Mouse (Mus musculus) left cerebral cortex, adult 11 months (tissue): ENCODE measurements around the gene Os9.
"Not testable (repeated sequence)": the region's sequence is repeated elsewhere in the genome, so short reads cannot be mapped to it uniquely, and the experiment has no call there.

Experiments used
- DNase-seq: peaks from one replicate; pipeline ENCODE4 v3.0.0; 2022; ENCODE audit warnings: low spot score

The Os9 gene

GRCm38 (mm10) chr10:127063913-127064870 lies 56.7 kb downstream of the Os9 start:
- no peak for DNase-seq

DNA sequence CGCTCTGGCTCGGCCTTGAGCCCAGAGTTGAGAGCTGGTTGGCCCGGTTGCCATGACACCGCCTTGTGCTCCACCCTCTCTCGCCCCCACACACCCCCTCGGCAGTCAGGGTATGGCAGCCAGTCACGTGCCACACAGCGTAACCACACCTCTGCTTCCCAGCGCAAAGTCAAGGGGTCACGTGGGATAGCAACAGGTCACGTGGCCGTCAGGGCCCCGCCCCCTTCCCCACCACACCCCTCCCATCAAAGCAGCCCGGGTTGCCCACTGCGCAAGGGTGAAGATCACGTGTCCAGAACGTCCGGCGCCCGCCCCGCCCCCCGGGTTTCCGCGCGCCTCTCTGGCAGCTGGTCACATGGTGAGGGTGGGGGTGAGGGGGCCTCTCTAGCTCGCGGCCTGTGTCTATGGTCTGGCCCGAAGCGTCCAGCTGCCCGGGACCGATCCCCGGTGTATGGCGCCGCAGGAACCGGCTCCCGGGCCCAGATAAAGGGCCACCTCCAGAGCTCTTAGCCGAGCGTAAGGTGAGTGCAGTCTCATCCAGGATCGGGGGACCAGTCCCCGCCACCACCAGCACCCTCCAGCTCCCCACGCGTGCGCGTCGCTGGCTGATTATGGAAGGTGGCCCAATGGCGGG lies 57.6 kb downstream of the Os9 start, which contains the start of gene Cdk4:
Gene Cdk4 (plus strand): TSS at position 296 of the 634 bp plus-strand sequence.
- DNase-seq = peak; percentile 97

- no peak for DNase-seq
These were observed 58.4 kb downstream of the Os9 start for GRCm38 (mm10) chr10:127062503-127062902.

DNA sequence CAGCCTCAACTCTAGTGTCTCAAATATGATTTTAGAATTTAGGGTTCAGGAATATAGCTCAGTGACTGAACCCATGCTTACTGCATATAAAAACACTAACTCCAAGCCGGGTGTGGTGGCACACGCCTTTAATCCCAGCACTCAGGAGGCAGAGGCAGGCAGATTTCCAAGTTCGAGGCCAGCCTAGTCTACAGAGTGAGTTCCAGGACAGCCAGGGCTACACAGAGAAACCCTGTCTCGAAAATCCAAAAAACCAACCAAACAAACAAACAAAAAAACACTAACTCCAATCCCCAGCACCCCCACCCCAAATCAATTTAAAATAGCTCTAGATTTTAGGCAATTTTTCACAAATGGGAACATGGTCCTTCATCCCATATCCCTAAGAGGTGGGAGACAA lies 58.8 kb downstream of the Os9 start:
- DNase-seq = not testable (repeated sequence)

GRCm38 (mm10) chr10:127061513-127061912 lies 59.4 kb downstream of the Os9 start:
- no peak for DNase-seq

DNA sequence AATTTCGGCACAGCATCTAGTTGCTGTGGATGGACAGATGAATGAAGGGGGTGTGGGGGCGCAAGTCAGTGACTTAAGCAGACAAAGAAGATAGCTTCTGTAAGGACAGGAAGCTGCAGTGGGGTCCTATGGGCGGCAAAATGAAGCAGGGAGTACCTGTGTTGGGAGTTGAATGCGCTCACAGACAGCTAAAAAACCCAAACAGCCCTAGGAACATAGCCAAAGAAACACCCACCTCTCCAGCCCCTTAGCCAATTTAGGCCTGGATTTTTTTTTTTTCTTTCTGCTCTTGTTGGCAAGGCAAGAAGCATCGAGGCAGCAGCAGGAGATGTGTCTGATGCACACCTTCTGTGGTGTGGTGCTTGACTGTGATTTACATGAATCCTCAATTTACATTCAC lies 59.8 kb downstream of the Os9 start:
- DNase-seq = no peak

- DNase-seq = no peak
These were observed 60.7 kb downstream of the Os9 start, which contains the start of gene March9 for GRCm38 (mm10) chr10:127059968-127060916. March9 (minus strand) TSS chr10:127060184.

- no peak for DNase-seq
These were observed 61.6 kb downstream of the Os9 start for GRCm38 (mm10) chr10:127059174-127059967.

GRCm38 (mm10) chr10:127058708-127059107 lies 62.2 kb downstream of the Os9 start:
- DNase-seq = no peak

GRCm38 (mm10) chr10:127058161-127058560 lies 62.8 kb downstream of the Os9 start:
- DNase-seq = no peak

GRCm38 (mm10) chr10:127056490-127056889 lies 64.4 kb downstream of the Os9 start:
- no peak for DNase-seq

DNA sequence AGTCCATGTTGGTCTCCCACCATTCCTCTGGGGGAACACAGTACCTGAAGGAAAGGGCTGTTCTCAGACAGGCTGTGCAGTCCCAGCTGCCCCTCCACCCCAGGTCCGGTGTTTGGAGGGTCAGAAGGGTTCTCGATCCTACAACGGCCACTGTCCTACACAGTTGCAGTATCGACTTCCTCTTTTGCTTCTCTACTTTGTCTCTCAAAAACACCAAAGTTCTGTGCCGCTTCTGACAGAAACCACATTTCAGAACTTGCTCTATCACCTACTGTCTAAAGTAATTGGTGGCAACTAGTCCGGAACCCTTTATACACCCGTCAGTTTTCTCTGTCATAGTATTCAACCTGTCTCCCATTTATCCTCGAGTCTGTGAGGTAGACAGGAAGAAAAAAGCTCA lies 65.5 kb downstream of the Os9 start:
- no peak for DNase-seq

- no peak for DNase-seq
These were observed 66.3 kb downstream of the Os9 start for GRCm38 (mm10) chr10:127054646-127055045.

- no peak for DNase-seq
These were observed 70.8 kb downstream of the Os9 start for GRCm38 (mm10) chr10:127050119-127050474.

DNA sequence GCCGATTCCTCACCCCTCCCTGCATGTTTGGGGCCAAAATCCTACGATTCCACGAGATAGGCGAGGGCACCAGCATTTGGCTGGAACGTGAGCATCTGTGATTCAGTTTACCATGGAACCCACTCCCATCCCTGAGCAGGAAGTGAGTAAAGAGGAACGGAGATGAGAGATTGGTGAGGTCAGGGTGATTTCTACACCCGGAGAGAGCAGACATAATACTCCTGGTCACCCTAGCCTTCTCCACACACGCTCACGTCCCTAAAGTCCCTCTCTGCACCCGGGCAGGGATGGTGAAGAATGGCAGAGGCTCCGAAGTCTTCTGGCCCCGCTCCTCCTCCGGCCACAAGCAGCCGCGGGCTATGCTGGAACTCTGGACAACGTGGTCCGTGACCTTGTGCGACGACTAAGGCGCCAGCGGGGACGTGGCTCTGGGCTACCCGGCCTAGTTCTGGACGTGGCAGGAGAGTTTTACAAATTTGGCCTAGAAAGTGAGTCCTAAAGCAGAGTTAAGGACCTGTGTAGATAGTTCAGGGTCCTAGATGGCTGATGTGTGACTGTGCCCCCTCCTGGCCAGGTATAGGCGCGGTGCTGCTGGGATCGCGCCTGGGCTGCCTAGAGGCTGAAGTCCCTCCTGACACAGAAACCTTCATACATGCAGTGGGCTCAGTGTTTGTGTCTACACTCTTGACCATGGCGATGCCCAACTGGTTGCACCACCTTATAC lies 71.4 kb downstream of the Os9 start:
- DNase-seq = no peak

DNA sequence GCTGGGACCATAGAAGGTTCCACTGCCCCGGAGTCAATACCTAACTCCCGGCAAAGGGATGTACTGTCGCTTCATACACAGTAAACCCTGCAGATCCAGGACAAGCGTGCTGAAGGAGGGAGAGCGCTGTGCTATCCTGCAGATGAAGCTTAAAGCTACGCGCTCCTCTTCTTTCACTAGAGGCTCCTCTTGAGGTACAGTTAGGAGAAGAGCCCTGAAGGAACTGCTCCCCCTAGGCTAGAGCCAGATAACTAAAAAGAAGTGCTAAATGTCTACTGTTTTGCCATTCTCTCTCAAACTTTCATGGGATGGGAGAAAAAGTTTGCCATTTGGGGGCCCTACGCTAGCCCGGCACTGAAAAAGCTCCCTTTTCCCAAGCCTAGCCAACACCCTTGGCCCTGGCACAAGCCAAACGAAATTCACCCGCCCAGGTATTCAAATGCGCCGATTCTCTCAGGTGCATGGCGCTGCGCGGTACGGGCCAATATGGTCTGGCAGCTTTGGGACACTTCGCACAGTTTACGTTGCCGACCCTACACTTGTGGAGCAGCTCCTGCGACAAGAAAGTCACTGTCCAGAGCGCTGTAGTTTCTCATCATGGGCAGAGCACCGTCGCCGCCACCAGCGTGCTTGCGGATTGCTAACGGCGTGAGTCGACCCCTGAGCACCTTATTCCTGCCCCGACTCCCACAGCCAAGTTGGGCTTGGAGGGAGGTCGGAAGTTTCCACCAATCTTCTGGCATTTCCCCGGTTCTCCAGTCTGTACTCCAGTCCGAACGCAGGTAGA lies 72.1 kb downstream of the Os9 start:
- no peak for DNase-seq

DNA sequence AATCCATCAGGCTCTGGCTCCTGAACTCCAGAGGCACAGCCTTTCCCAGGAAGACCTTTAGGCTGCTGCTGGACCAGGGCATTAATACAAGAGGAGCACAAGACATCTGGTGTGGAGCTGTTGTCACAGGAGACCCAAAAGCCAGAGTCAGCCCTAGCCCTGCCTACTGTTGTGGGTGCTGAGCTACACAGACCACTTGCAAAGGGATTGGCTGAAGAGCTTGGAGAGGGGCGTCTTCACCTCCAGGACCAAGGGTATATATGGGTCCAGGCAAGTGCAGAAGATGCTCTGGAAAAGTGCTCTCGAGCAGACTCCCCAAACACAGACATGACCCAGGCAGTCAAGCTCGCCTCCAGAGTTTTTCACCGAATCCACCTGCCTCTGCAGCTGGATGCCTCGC lies 73.0 kb downstream of the Os9 start, which contains the start of gene Cyp27b1:
Gene Cyp27b1 (plus strand): TSS at position 297 of the 400 bp plus-strand sequence.
- no peak for DNase-seq
